Mouse (Mus musculus) forebrain, embryonic 14.5 days (tissue): Measurements from ENCODE around the gene Kcnma1. TPM values are rescaled to one million over a fixed set of nuclear protein-coding genes. Genes with fewer than 3 reads are reported as not detected.

Experiments used
- polyA plus RNA-seq: library from polyadenylated mRNA; unstranded; fragments of >200 nt; fragmentation: Nextera tagmentation; extraction: Ambion mirVana; gene quantifications from 2 replicates; pipeline ENCODE4 v1.2.1, GENCODE M21; 2014

The Kcnma1 gene
- polyA plus RNA-seq, 1 experiment from 2014 or later = 6.6 TPM

Other genes with a start within 250 kb of the Kcnma1 start
- gene Dlg5, start 231.4 kb upstream of the Kcnma1 start, polyA plus RNA-seq = 20.3 and 22.5 TPM in 2 replicates